Mouse (Mus musculus) B cell, adult 62 days (primary cell): ENCODE data around the gene Pramel6. TPM values are rescaled to one million over a fixed set of nuclear protein-coding genes. Genes with fewer than 3 reads are reported as not detected.

Source experiments
- total RNA-seq: library from RNA; stranded (reverse); gene quantifications from 4 replicates; pipeline ENCODE4 v1.2.4, GENCODE M21; 2023

Pramel6 gene
- not detected in 4 replicates for total RNA-seq

GRCm38 (mm10) chr2:87506265-87506664, at the start of gene Pramel6:
Gene Pramel6 (plus strand): TSS chr2:87506565.

GRCm38 (mm10) chr2:87496993-87497392, 9.4 kb upstream of the Pramel6 start, which contains the start of gene Pramel7:
Gene Pramel7 (minus strand): TSS chr2:87497093.

GRCm38 (mm10) chr2:87531496-87531895, 25.1 kb downstream of the Pramel6 start, which contains the start of gene Olfr153:
Gene Olfr153 (plus strand): TSS chr2:87531796.

GRCm38 (mm10) chr2:87545442-87545841, 39.1 kb downstream of the Pramel6 start, which contains the start of gene Olfr1128:
Gene Olfr1128 (minus strand): TSS chr2:87545542.

Other genes with a start within 250 kb of the Pramel6 start
- gene Olfr1116, start 239.0 kb upstream of the Pramel6 start, total RNA-seq = not detected in 4 replicates
- gene Olfr1118, start 199.0 kb upstream of the Pramel6 start, total RNA-seq = not detected in 4 replicates
- gene Olfr1120, start 151.8 kb upstream of the Pramel6 start, total RNA-seq = not detected in 4 replicates
- not detected in 4 replicates for gene Olfr1121, start 136.7 kb upstream of the Pramel6 start, total RNA-seq
- gene Olfr1122, start 120.7 kb upstream of the Pramel6 start, total RNA-seq = 0.15 to 0.26 TPM in 2 of 4 replicates, not detected in the others
- not detected in 4 replicates for gene Olfr1123, start 89.9 kb upstream of the Pramel6 start, total RNA-seq
- not detected in 4 replicates for gene Olfr1124, start 76.3 kb upstream of the Pramel6 start, total RNA-seq
- gene Olfr1126, start 52.6 kb upstream of the Pramel6 start, total RNA-seq = not detected in 4 replicates
- not detected in 4 replicates for gene Pramel7, start 9.5 kb upstream of the Pramel6 start, total RNA-seq
- gene Olfr153, start 25.2 kb downstream of the Pramel6 start, total RNA-seq = not detected in 4 replicates
- not detected in 4 replicates for gene Olfr1128, start 39.0 kb downstream of the Pramel6 start, total RNA-seq
- gene Olfr1129, start 67.3 kb downstream of the Pramel6 start, total RNA-seq = not detected in 4 replicates
- gene Olfr1130, start 99.6 kb downstream of the Pramel6 start, total RNA-seq = not detected in 4 replicates
- not detected in 4 replicates for gene Olfr1131, start 120.5 kb downstream of the Pramel6 start, total RNA-seq
- not detected in 4 replicates for gene Olfr1132, start 131.0 kb downstream of the Pramel6 start, total RNA-seq
- gene Olfr1133, start 140.8 kb downstream of the Pramel6 start, total RNA-seq = not detected in 4 replicates
- not detected in 4 replicates for gene Olfr1134, start 151.9 kb downstream of the Pramel6 start, total RNA-seq
- not detected in 4 replicates for gene Olfr1135, start 167.1 kb downstream of the Pramel6 start, total RNA-seq
- gene Olfr1136, start 187.4 kb downstream of the Pramel6 start, total RNA-seq = not detected in 4 replicates
- not detected in 4 replicates for gene Olfr1137, start 206.6 kb downstream of the Pramel6 start, total RNA-seq
- not detected in 4 replicates for gene Olfr1138, start 233.4 kb downstream of the Pramel6 start, total RNA-seq
- gene Olfr1140, start 237.2 kb downstream of the Pramel6 start, total RNA-seq = not detected in 4 replicates
- not detected in 4 replicates for gene Olfr1141, start 247.4 kb downstream of the Pramel6 start, total RNA-seq